Mouse (Mus musculus) heart, embryonic 16.5 days (tissue): Measurements from ENCODE around the gene Rplp0. TPM values are rescaled to one million over a fixed set of nuclear protein-coding genes. Genes with fewer than 3 reads are reported as not detected.
"Not testable (repeated sequence)": the region's sequence is repeated elsewhere in the genome, so short reads cannot be mapped to it uniquely, and the experiment has no call there.

Experiments used
- ATAC-seq: fragments of 200-750 bp; cut with Nextera tagmentation; replicated peaks from 2 replicates; pipeline ENCODE4 v1.8.0; 2017; ENCODE audit warnings: moderate number of reproducible peaks; ENCODE audit not compliant: insufficient read depth, low FRiP score; ENCODE audit errors: extremely low read depth
- H3K27ac ChIP-seq: fragments of 300-500 bp; sonication (generic); 2 replicates; pipeline ENCODE4 v1.5.1; 2014; ENCODE audit warnings: mild to moderate bottlenecking, low read length, control low read depth, moderate library complexity
- H3K27me3 ChIP-seq: fragments of 300-500 bp; sonication (generic); 2 replicates; pipeline ENCODE4 v1.6.1; 2014; ENCODE audit warnings: low read length, mixed read lengths; ENCODE audit not compliant: control insufficient read depth, insufficient read depth
- H3K36me3 ChIP-seq: fragments of 300-500 bp; sonication (generic); 2 replicates; pipeline ENCODE4 v1.6.1; 2014; ENCODE audit not compliant: control insufficient read depth, insufficient read depth
- H3K4me1 ChIP-seq: fragments of 300-500 bp; sonication (generic); 2 replicates; pipeline ENCODE4 v1.6.1; 2014; ENCODE audit warnings: low read length, mixed read lengths; ENCODE audit not compliant: control insufficient read depth, insufficient read depth
- H3K4me2 ChIP-seq: fragments of 300-500 bp; sonication (generic); 2 replicates; pipeline ENCODE4 v1.6.1; 2014; ENCODE audit warnings: low read depth, mild to moderate bottlenecking, control low read depth, low read length
- H3K4me3 ChIP-seq: fragments of 300-500 bp; sonication (generic); 2 replicates; pipeline ENCODE4 v1.5.1; 2014; ENCODE audit warnings: mild to moderate bottlenecking, control low read depth, low read length
- H3K9ac ChIP-seq: fragments of 300-500 bp; sonication (generic); 2 replicates; pipeline ENCODE4 v1.6.1; 2014; ENCODE audit warnings: low read length, control low read depth
- H3K9me3 ChIP-seq: fragments of 300-500 bp; sonication (generic); replicated peaks from 2 replicates; pipeline ENCODE4 v1.6.1; 2016; ENCODE audit warnings: low read length; ENCODE audit not compliant: control insufficient read depth
- WGBS: fragments of 180-500 bp; shearing (Covaris S2); extraction: QIAGEN DNeasy Blood & Tissue Kit; methylation state at CpG from one replicate; pipeline ENCODE4 v1.1.7; 2014; 5-methylcytosine and 5-hydroxymethylcytosine counted together
- polyA plus RNA-seq: library from polyadenylated mRNA; unstranded; fragments of >200 nt; fragmentation: Nextera tagmentation; extraction: Ambion mirVana; gene quantifications from 2 replicates; pipeline ENCODE4 v1.2.1, GENCODE M21; 2015

The Rplp0 gene
- polyA plus RNA-seq, 1 experiment from 2014 or later = 1,003 TPM

GRCm38 (mm10) chr5:115568681-115569080, 9.4 kb downstream of the Rplp0 start:
- H3K4me2 ChIP-seq = no peak overlapping the region
- 51% methylated on average over 10 of the region's 10 CpGs for WGBS

GRCm38 (mm10) chr5:115569308-115569707, 10.0 kb downstream of the Rplp0 start:
- Histone ChIP-seq H3K27ac (peak overlapping the region; percentile 26; the same call in 1 of the 2 replicates), H3K4me2 (no peak overlapping the region), H3K27me3 (no peaks in the 10 kb centered on the region), H3K4me3 (no peak overlapping the region), H3K36me3 (peaks cover 8% of the 10 kb centered on the region), H3K9me3 (no peaks in the 10 kb centered on the region), H3K4me1 (peaks cover 27% of the 10 kb centered on the region), H3K9ac (no peak overlapping the region)
- 56% methylated on average over 11 of the region's 11 CpGs for WGBS
- no peak for ATAC-seq

More at GRCm38 (mm10) chr5:115568681-115569080, 9.4 kb downstream of the Rplp0 start:
- Histone ChIP-seq H3K27ac (peak overlapping the region; percentile 26), H3K9me3 (no peaks in the 10 kb centered on the region), H3K4me3 (no peak overlapping the region), H3K36me3 (peaks cover 9% of the 10 kb centered on the region), H3K27me3 (no peaks in the 10 kb centered on the region), H3K4me1 (peaks cover 29% of the 10 kb centered on the region), H3K9ac (no peak overlapping the region)
- ATAC-seq = no peak

- Histone ChIP-seq H3K36me3 (peaks cover 8% of the 10 kb centered on the region), H3K4me3 (no peak overlapping the region), H3K9ac (no peak overlapping the region), H3K27me3 (no peaks in the 10 kb centered on the region), H3K9me3 (no peaks in the 10 kb centered on the region), H3K27ac (0 out of 2 replicates have a peak overlapping the region, but pooled peaks have one; percentile 26), H3K4me2 (no peak overlapping the region), H3K4me1 (peaks cover 26% of the 10 kb centered on the region)
- WGBS = 89% methylated on average over 4 of the region's 4 CpGs
- ATAC-seq = no peak
Observed at GRCm38 (mm10) chr5:115569721-115570120, 10.5 kb downstream of the Rplp0 start.

GRCm38 (mm10) chr5:115571086-115571485, 11.8 kb downstream of the Rplp0 start:
- H3K27me3 ChIP-seq = no peaks in the 10 kb centered on the region
- H3K9me3 ChIP-seq = no peaks in the 10 kb centered on the region
- no peak overlapping the region for H3K4me2 ChIP-seq
- peaks cover 26% of the 10 kb centered on the region for H3K4me1 ChIP-seq
- H3K27ac ChIP-seq = no peak overlapping the region; the same call in 1 of the 2 replicates
- WGBS = 89% methylated on average over 7 of the region's 7 CpGs
- no peak overlapping the region for H3K9ac ChIP-seq
- peaks cover 14% of the 10 kb centered on the region for H3K36me3 ChIP-seq
- H3K4me3 ChIP-seq = no peak overlapping the region
- ATAC-seq = no peak

- Histone ChIP-seq H3K4me3 (no peak overlapping the region), H3K36me3 (peaks cover 24% of the 10 kb centered on the region), H3K27ac (peak overlapping the region; percentile 94), H3K4me2 (0 out of 2 replicates have a peak overlapping the region, but pooled peaks have one; percentile 4), H3K9ac (0 out of 2 replicates have a peak overlapping the region, but pooled peaks have one; percentile 26), H3K4me1 (peaks cover 24% of the 10 kb centered on the region), H3K9me3 (no peaks in the 10 kb centered on the region), H3K27me3 (no peaks in the 10 kb centered on the region)
- WGBS = 47% methylated on average over 17 of the region's 17 CpGs
- peak; percentile 85 for ATAC-seq
Observed at GRCm38 (mm10) chr5:115572679-115573535, 13.6 kb downstream of the Rplp0 start.

GRCm38 (mm10) chr5:115574992-115575391, 15.7 kb downstream of the Rplp0 start:
- H3K4me1 ChIP-seq = peaks cover 22% of the 10 kb centered on the region
- peaks cover 41% of the 10 kb centered on the region for H3K36me3 ChIP-seq
- 42% methylated on average over 8 of the region's 8 CpGs for WGBS
- no peak overlapping the region; the same call in 1 of the 2 replicates for H3K27ac ChIP-seq
- no peak overlapping the region for H3K9ac ChIP-seq
- peak; percentile 30; the same call in 1 of the 2 replicates for ATAC-seq
- no peaks in the 10 kb centered on the region for H3K9me3 ChIP-seq
- no peak overlapping the region for H3K4me2 ChIP-seq
- no peaks in the 10 kb centered on the region for H3K27me3 ChIP-seq
- H3K4me3 ChIP-seq = no peak overlapping the region

GRCm38 (mm10) chr5:115577686-115578085, 18.4 kb downstream of the Rplp0 start:
- H3K4me2 ChIP-seq, H3K9ac ChIP-seq, H3K9me3 ChIP-seq, H3K27me3 ChIP-seq, H3K27ac ChIP-seq, H3K4me3 ChIP-seq, ATAC-seq: not testable (repeated sequence)
- 94% methylated on average over 4 of the region's 4 CpGs for WGBS
- Histone ChIP-seq H3K36me3 (peaks cover 60% of the 10 kb centered on the region), H3K4me1 (peaks cover 15% of the 10 kb centered on the region)

GRCm38 (mm10) chr5:115578922-115579321, 19.7 kb downstream of the Rplp0 start:
- Histone ChIP-seq H3K4me2 (no peak overlapping the region), H3K27ac (no peak overlapping the region), H3K36me3 (peaks cover 73% of the 10 kb centered on the region), H3K9ac (no peak overlapping the region), H3K4me1 (peaks cover 10% of the 10 kb centered on the region), H3K9me3 (peaks cover 6% of the 10 kb centered on the region), H3K4me3 (no peak overlapping the region), H3K27me3 (no peaks in the 10 kb centered on the region)
- WGBS = 85% methylated on average over 14 of the region's 14 CpGs
- ATAC-seq = no peak

GRCm38 (mm10) chr5:115579363-115579762, 20.1 kb downstream of the Rplp0 start:
- no peak overlapping the region for H3K4me3 ChIP-seq
- 86% methylated on average over 5 of the region's 5 CpGs for WGBS
- no peak overlapping the region for H3K9ac ChIP-seq
- no peaks in the 10 kb centered on the region for H3K27me3 ChIP-seq
- no peak overlapping the region for H3K4me2 ChIP-seq
- H3K4me1 ChIP-seq = peaks cover 8% of the 10 kb centered on the region
- no peak overlapping the region for H3K27ac ChIP-seq
- ATAC-seq = no peak
- H3K9me3 ChIP-seq = peaks cover 6% of the 10 kb centered on the region
- H3K36me3 ChIP-seq = peaks cover 77% of the 10 kb centered on the region
